Mouse (Mus musculus) B cell, adult 67 days (primary cell): ENCODE data around the gene Mrps36. TPM values are rescaled to one million over a fixed set of nuclear protein-coding genes. Genes with fewer than 3 reads are reported as not detected.

Experiments used
- total RNA-seq, 2 experiments: library from RNA; stranded (reverse); gene quantifications; 4 replicates each; pipeline ENCODE4 v1.2.4; 2023

Mrps36 gene
- total RNA-seq, result 10 to 100 TPM; 25.5 to 35.1 TPM

GRCm38 (mm10) chr13:100744036-100744744 is at the start of gene Mrps36:
Mrps36 (minus strand) TSS chr13:100744659.

GRCm38 (mm10) chr13:100786414-100786867 is 42.0 kb upstream of the Mrps36 start, which contains the start of gene Ccnb1:
Ccnb1 (minus strand) TSS chr13:100786570.

GRCm38 (mm10) chr13:100775252-100776055 is 31.0 kb upstream of the Mrps36 start, which contains the start of gene Cenph:
Cenph (minus strand) TSS chr13:100775899.

GRCm38 (mm10) chr13:100730861-100731176 is 13.6 kb downstream of the Mrps36 start, which contains the start of gene Cdk7:
Cdk7 (minus strand) TSS chr13:100730939.

Other genes starting within 250 kb of the Mrps36 start
- gene Ocln, start 191.9 kb downstream of the Mrps36 start, total RNA-seq, result not detected
- gene Marveld2, start 127.7 kb downstream of the Mrps36 start, total RNA-seq, result 10 to 100 TPM; 11.5 to 12.1 TPM
- 100 to 1,000 TPM in 1 of 2 experiments, 10 to 100 TPM in 1; 94.5 to 113 TPM for gene Ak6, start 93.7 kb downstream of the Mrps36 start, total RNA-seq
- gene Rad17, start 93.6 kb downstream of the Mrps36 start, total RNA-seq, result 10 to 100 TPM; 36.1 to 39.4 TPM
- 10 to 100 TPM; 18.1 to 26.9 TPM for gene Taf9, start 93.1 kb downstream of the Mrps36 start, total RNA-seq
- 10 to 100 TPM; 11.5 to 17.8 TPM for gene Ccdc125, start 74.9 kb downstream of the Mrps36 start, total RNA-seq
- gene Cdk7, start 13.7 kb downstream of the Mrps36 start, total RNA-seq, result 10 to 100 TPM; 42.3 to 45.6 TPM
- 1 to 10 TPM; 1.7 to 2.2 TPM for gene Cenph, start 31.2 kb upstream of the Mrps36 start, total RNA-seq
- 1 to 10 TPM; 2.9 to 3.6 TPM for gene Ccnb1, start 41.9 kb upstream of the Mrps36 start, total RNA-seq
- gene Slc30a5, start 88.8 kb upstream of the Mrps36 start, total RNA-seq, result 100 to 1,000 TPM; 111 to 114 TPM